Mouse (Mus musculus) urinary bladder, adult 2 months (tissue): Measurements from ENCODE around the gene Ccdc85b. TPM values are rescaled to one million over a fixed set of nuclear protein-coding genes. Genes with fewer than 3 reads are reported as not detected.

Experiments
- DNase-seq: peaks from one replicate; pipeline ENCODE4 v3.0.0; 2022; ENCODE audit warnings: low spot score
- polyA plus RNA-seq: library from polyadenylated mRNA; depleted of rRNA; stranded (reverse); fragments of >200 nt; gene quantifications from 2 replicates; pipeline ENCODE4 v1.2.3, GENCODE M21; 2012

Ccdc85b gene
- polyA plus RNA-seq, 1 experiment: 11.3 TPM

DNA sequence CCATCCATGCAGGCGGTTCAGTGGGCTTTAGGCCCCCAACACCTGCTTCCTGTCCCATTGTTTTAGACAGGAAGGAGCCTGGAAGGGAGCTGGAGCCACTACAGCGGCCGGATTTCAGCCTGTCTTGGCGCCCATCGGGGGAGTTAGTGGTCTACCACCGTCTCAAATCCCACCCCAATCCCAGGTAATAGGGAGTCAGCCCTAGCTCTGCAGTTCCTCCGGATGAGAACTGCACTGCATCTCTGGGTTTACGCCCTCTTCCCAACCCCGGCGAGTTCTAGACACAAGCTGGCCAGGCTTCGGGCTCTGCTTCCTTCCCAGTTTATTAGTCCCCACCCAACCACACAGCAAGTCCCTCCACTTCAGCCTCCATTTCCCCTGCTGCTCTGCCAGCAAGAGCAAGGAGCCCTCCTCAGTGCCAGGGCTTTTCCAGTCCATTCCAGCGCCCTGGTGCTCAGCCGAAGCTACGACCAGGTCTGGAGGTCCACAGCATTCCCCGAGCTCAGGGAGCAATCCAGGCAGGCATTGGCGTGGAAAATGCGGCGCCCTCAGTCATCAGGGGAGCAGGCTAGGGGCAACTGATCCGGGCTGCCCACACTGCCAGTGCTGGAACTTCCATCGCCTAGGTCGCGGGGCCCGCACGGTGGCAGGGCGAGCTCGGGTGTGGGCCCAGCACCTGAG lies 1.3 kb downstream of the Ccdc85b start:
- DNase-seq: no peak

- no peak for DNase-seq
Measured at GRCm38 (mm10) chr19:5455568-5455967, 2.1 kb downstream of the Ccdc85b start.

GRCm38 (mm10) chr19:5455037-5455436 lies 2.7 kb downstream of the Ccdc85b start:
- no peak for DNase-seq

GRCm38 (mm10) chr19:5451766-5452165 lies 5.9 kb downstream of the Ccdc85b start:
- DNase-seq: no peak

DNA sequence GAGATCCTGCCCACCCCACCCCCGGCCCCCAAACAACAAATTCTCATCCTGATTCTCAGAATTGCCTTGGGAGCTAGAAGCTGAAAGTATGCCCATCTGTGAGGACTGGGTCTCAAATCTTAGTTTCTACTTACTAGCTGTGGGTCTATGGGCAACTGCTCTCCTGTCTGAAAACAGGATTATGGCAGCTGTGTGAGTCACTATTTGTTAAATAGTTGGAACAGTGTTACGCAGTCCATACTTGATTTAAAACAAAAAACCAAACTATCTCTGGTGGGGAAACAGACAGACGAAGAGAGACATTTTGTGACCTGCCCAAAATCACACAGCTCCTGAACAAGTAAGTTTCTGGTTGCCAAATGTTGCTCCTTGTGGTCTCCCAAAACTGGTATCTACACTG lies 8.0 kb downstream of the Ccdc85b start:
- DNase-seq: no peak

DNA sequence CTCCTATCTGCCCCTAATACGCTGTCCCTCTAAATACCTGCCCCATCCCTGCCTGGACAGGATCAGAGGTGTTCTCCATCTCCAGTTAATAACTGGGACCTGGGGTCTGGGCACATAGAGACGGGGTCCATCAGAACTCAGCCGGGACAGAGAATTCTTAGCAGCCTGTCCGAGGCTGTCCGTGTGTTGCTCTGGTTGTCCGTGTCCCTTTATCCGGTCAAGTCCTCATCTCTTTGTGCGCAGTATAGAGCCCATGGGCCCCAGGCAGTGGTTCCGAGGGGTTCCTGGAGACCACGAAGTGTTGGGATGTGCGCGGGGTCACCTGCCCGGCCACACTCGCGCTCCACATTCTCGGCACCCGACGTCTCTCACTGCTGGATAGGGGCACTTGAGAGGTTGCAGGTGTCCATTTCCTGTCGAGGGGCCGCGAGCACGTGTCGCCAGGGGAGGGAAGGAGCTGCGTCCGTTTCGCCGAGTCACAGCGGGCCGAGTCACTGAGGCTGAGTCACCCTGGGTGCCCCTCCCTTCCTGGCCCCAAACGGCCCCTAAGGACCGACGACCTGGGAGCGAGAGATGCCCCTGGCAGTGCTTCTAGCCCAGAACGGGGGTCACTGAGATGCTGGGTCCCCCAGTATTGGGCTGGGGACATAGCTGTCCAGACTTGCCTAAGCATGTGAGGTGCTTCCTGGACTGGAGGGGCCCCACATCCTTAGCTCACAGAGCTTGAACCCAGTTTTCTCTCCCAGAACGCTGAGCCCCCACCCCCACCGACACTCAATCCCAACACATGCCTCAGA lies 9.1 kb downstream of the Ccdc85b start:
- DNase-seq: no peak

DNA sequence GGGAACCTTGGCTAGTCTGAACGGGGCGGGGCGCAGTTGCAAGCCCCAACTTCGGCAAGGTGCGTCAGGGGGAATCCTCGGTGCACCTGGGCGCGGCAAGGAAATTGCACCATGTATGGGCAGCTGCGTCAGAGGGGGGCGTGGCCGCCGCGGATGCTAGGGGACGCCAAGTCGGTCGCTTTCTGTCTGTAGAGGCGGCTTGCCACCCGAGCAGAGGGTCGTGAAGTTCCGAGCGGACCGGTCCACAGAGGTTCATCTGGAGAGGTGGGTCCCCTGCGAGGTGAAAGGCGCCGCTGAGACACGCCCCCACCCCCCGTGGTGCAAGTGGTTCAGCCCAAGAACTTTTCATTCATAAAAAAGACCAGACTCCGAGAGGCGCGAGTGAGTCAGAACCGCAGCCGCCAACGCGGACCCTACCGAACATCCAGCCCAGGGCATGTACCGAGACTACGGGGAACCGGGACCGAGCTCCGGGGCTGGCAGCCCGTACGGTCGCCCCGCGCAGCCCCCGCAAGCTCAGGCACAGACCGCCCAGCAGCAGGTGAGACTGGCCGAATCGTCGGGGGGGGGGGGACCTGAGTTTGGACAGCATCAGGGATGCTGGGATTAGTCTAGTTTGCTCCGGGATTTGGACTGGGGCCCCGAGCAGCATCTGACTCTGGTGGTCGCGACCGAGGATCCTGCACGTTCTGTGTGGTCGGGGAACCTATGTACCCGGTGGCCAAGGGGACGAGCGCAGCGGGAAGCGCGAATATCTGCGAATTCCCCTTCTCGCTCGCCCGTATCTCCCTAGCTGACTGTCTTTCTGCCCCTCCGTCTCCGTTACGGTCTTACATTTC lies 10.0 kb downstream of the Ccdc85b start, which contains the start of gene Fosl1:
TSS of gene Fosl1 (plus strand) at position 33 of the 839 bp plus-strand sequence.
- peak; percentile 62 for DNase-seq

- no peak for DNase-seq
Measured at GRCm38 (mm10) chr19:5445747-5446146, 11.9 kb downstream of the Ccdc85b start.

DNA sequence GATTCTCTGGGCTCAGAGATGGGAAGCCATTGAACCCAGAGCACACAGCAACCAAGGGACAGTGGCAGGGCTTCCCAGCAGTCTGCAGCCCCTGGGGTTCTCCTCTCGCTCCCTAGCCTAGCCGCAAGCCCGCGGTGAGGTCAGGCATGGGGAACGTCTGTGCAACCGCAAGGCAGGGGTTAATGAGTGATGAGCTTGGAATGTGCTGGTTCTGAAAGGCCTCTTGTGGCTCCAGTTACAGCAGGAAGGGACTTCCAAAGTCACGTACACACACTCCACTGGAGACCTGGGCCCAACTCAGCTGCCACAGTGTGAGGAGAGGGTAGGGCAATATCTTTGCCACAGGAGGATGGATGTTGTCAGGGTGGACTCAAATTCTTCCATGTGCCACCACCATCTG lies 12.7 kb downstream of the Ccdc85b start:
- no peak for DNase-seq

DNA sequence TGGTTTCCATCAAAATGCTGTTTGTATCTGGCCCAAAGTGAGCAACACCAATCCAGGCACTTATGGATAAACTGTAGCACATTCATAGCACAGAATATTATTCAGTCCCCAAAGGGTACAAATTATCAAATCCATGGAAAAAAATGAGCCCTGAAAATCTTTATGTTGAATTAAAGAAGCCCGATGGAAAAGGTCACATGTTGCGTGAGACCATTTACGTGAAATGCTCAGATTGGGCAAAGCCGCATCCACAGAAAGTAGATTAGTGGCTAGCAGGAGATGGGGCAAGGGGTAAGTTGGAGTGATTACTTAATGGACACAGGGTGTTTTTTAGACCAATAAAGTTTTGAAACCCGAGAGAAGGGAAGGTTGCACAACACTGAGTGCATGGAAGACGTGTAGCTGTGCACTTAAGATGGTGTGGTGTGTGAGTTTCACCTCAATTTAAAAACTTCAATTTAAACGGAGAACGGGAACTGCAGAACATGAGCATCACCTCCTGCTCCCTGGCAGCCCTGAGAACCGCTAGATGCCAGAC lies 13.3 kb downstream of the Ccdc85b start:
- no peak for DNase-seq

- no peak for DNase-seq
Measured at GRCm38 (mm10) chr19:5433951-5434350, 23.7 kb downstream of the Ccdc85b start.

DNA sequence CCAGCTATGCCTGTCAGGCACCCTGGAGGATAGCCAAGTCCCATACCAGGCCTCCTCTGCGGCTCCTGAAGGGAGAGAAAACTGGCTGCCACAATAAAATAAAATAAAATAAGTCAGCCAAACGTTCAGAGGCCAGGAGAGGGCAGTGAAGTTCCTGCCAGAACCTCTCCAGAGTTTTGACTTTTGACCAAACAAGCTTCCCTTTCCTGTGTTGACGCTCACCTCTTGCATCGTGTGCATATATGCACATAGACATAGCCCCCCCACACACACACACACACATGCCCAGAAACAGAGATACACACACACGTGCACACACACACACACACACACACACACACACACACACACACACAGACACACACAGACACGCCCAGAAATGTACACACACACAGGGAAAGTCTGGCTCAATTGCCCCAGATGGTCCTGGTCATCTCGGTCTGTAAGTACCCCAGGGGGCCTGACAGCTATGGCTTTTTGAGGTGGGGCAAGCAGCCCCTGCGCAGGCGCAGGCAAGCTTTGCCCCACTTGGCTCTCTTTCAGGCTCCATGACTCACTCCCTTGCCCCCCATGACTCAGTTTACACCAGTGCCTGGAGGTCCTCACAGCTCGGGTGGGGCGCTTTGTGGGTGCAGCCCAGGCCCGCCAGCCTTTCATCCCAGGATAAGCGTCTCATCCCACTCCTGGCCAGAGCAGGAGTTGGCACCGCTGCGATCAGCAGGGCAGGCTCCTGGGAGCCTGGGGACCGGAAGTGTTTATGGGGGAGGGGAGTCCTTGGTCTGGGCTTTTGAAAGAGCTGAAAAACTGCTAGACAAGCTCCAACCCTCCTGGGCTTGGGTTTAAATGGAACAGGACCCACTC lies 24.5 kb downstream of the Ccdc85b start:
- DNase-seq: no peak

- DNase-seq: no peak
Measured at GRCm38 (mm10) chr19:5431911-5432464, 25.7 kb downstream of the Ccdc85b start.

- no peak for DNase-seq
Measured at GRCm38 (mm10) chr19:5430408-5430807, 27.3 kb downstream of the Ccdc85b start.

- DNase-seq: no peak
Measured at GRCm38 (mm10) chr19:5429806-5430205, 27.9 kb downstream of the Ccdc85b start.

DNA sequence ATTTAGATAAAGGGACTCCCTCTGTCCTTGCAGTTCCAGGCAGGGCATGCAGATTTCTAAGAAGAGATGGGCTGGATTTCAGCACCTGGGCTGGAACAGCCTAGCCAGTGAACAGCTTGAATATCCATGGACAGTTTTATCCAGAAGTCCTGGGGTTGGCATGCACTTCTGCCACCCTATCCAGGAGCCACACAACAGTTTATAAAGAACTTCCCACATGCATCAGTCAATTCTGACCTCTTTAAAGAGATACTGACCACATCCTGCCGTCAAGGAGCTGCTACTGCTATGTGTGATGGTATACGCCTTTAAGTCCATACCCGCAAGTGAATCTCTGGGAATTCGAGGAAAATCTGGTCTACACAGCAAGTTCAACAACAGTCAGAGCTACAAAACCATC lies 28.5 kb downstream of the Ccdc85b start:
- no peak for DNase-seq

GRCm38 (mm10) chr19:5428083-5428482 lies 29.6 kb downstream of the Ccdc85b start:
- DNase-seq: no peak

GRCm38 (mm10) chr19:5426640-5427290 lies 30.9 kb downstream of the Ccdc85b start:
- DNase-seq: no peak

DNA sequence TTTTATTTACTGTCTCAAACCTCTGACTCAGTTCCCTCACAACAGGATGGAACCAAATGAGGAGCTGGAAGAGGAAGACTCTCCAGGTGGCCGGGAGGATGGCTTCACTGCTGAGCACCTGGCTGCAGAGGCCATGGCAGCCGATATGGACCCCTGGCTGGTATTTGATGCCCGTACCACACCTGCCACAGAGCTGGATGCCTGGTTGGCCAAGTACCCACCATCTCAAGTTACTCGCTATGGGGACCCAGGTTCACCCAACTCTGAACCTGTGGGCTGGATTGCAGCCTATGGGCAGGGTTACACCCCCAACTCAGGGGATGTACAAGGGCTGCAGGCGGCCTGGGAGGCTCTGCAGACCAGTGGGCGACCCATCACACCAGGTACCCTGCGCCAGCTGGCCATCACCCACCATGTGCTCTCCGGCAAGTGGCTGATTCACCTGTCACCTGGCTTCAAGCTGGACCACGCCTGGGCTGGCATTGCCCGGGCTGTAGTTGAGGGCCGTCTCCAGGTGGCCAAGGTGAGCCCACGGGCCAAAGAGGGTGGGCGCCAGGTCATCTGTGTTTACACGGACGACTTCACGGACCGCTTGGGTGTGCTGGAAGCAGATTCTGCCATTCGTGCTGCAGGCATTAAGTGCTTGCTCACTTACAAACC lies 31.7 kb downstream of the Ccdc85b start:
- DNase-seq: no peak
